Mouse (Mus musculus): Measurements from ENCODE around the gene Psat1.

The Psat1 gene

GRCm38 (mm10) chr19:15924866-15925718, 22.0 kb downstream of the Psat1 start:
- in situ Hi-C loops (cut with MboI): no loop called here

GRCm38 (mm10) chr19:15924181-15924865, 22.8 kb downstream of the Psat1 start:
- in situ Hi-C loops (cut with MboI): no loop called here

DNA sequence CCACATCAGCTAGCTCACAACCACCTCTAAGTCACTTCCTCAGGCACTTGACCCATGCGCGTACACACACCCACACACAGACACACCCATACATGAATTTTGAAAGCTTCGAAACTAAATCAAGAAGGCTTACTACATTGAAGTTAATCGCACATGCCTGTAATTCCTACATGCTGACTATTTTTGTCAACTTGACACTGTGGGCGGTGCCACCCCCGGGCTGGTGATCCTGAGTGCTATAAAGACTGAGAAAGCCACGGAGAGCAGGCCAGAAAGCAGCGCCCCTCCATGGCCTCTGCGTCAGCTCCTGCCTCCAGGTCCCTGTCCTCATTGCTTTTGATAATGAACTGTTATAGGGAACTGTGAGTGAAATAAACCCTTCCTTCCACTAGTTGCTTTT, 23.7 kb downstream of the Psat1 start:
- in situ Hi-C loops (cut with MboI): no loop called here

DNA sequence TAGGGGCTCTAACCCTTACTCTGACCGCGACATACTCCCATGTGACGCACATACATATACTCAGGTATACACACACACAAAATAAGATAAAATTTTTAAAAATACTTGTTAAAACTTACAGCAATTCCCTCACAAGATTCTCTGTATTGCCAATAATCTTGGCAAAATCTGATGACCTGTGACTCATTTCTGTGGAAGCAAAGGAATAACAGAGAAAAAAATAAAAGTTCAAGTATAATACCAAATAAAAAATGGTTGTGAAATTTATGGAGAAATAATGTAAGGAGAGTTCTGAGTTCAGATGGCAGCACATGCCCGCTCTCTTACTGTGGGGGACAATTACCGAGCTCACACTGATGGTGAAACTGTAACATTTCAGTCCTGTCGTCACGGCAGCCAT, 27.8 kb downstream of the Psat1 start:
- in situ Hi-C loops (cut with MboI): no loop called here

- in situ Hi-C loops (cut with MboI): no loop called here
Measured at GRCm38 (mm10) chr19:15918111-15918510, 29.0 kb downstream of the Psat1 start.

- in situ Hi-C loops (cut with MboI): no loop called here
Measured at GRCm38 (mm10) chr19:15913249-15913997, 33.7 kb downstream of the Psat1 start.

GRCm38 (mm10) chr19:15911441-15911840, 35.7 kb downstream of the Psat1 start:
- in situ Hi-C loops (cut with MboI): no loop called here

- in situ Hi-C loops (cut with MboI): no loop called here
Measured at GRCm38 (mm10) chr19:15910987-15911386, 36.1 kb downstream of the Psat1 start.

GRCm38 (mm10) chr19:15910488-15910887, 36.6 kb downstream of the Psat1 start:
- in situ Hi-C loops (cut with MboI): no loop called here

- in situ Hi-C loops (cut with MboI): no loop called here
Measured at GRCm38 (mm10) chr19:15908016-15908415, 39.1 kb downstream of the Psat1 start.

- in situ Hi-C loops (cut with MboI): no loop called here
Measured at GRCm38 (mm10) chr19:15904734-15905133, 42.4 kb downstream of the Psat1 start.

DNA sequence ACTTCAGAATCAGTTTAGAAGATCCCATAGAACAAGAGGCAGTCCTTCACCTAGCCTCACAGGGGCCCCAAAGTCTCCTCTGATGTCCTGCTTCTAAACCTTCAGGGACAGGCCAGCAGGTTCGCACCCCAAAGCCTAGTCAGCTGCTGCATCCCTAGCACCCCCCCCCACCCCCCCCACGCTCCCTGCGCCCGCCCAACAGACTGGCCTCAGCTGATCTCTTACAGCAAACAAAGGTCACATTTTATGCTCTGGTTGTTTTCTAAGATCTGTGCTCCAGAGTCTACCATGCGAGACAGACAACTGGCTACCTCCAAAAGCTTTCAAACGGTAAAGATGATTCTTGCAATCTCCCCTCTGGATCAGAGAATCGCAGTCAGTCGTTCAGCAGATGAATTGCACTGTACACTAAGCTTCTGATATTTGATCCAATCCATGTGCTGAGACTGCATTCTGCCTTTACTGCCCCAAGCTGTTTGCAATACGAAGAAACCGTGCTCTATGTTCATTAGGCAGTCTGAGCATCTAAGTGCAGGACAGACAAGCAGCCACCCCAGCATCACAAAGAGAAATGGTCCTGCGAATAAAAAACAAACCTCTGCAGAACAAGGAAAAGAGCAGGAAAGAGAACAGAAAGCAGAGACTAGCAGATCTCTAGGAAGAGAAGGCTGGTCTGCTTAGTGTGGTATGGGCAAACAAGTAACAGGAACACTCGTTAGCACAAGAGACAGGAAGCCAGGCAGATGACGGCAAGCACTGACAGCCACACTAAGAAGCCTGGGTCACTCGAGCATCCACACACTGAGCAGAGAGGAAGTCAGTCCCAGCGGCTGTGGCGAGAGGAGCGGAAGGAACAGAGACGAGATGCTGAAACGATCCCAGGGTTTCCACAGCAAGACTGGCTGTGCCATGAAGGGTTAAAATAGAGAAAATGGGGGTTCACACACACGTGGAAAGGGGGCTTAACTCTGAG, 43.3 kb downstream of the Psat1 start:
- in situ Hi-C loops (cut with MboI): no loop called here

GRCm38 (mm10) chr19:15895681-15896080, 51.5 kb downstream of the Psat1 start:
- in situ Hi-C loops (cut with MboI): no loop called here

DNA sequence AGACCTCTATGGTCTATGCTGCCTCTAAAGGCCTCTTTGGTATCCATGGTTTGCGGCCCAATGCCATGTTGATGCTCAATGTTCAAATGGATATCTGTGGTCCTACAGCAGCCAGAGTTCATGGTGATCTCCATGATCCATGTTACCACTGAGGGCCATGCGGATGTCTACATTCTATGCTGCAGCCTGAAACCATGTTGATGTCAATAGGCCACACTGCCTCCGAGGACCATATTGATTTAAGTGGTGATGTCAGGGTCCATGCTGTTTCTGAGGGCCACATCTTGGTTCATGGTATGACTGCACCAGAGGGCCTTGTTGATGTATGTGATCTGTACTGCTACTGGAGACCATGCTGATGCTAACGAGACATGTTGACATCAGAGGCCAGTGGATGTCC, 55.0 kb downstream of the Psat1 start:
- in situ Hi-C loops (cut with MboI): no loop called here

DNA sequence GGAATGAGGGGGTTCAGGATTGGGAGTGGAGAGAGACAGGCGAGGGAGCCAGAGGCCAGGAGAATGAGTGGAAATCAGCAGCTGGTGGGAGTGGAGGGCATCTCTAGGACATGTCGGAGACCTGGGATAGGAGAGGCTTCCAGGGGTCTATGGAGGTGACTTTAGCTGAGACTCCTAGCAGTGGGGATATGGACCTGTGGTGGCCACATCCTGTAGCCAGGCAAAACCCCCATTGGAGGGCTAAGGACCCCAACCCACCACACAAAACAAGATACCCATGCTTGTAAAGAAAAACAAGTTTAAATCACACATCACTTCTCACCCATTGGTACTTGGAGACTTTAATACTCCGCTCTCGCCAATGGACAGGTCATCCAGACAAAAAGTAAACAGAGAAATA, 58.7 kb downstream of the Psat1 start:
- in situ Hi-C loops (cut with MboI): no loop called here

DNA sequence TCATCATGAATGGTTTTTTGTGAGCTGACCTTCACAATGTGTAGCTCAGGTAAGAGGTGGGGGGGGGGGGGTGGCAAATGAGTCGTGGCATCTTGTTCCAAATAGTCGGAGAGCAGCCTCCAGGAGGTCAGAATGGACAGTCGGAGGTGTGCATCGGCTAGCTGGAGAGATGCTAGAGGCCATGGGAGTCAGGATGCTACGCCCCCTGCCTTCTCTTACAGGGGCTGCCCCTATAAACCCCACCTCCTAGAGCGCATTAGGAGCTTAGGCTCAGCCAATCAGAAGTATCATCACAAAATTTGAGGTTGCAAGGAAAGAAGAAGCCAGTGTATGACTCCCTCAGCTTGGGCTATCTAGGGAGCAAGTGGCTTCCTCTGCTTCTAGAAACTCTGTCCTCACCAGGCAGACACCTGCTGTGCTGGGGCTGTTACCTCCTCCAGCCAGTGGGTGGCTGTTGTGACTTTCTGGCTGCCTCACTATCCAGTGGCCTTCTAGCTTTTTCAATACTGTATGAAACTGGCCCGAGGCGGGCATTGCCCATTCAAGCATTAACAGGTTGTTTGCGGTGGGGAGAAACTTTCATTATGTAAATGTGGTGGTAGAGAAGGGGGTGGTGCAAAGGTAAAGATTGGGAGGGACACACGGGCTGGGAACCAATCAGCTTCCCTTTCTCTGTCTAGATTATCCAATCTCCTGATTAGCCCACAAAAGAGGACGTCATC, 64.3 kb downstream of the Psat1 start:
- in situ Hi-C loops (cut with MboI): no loop called here

DNA sequence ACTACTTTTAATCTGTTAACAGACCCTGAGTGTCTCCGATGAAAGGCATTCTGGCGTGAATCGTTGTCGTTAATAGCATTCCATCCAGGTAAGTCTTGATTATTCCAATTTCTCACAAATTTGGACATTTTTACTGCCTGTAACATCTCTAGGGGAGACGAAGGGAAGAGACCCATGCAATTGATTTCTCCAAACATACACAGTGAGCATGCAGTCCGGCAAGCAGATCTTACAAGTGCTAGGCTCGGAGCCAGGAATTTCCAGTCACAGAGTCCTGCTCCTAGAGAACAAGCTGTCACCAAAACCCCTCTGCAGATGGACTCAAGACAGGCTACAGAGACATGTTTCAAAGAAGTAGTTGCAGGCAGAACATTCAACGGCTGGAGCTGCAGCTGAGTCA, 66.4 kb downstream of the Psat1 start:
- in situ Hi-C loops (cut with MboI): no loop called here

DNA sequence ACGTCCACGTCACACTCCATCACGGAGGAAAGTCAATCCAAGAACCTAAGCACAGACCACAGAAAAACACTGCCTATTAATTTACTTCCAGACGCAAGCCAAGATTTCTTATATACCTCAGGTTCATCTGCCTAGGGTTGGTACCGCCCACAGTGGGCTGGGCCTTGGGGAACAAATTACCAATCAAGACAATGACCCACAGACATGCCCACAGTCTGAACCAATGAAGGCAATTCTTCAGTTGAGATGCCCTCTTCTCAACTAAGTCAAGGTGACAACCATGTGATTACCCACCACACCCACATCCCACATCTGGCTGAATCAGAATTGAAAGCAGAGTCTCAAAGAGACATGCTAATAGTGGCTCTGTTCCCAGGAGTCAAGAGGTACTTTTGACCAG, 67.9 kb downstream of the Psat1 start:
- in situ Hi-C loops (cut with MboI): no loop called here

GRCm38 (mm10) chr19:15868865-15869698, 78.1 kb downstream of the Psat1 start:
- in situ Hi-C loops (cut with MboI): no loop called here

GRCm38 (mm10) chr19:15866851-15867250, 80.3 kb downstream of the Psat1 start:
- in situ Hi-C loops (cut with MboI): no loop called here

Measured in mature B cell (primary cell).